Mouse (Mus musculus) left cerebral cortex, adult 6 months (tissue): ENCODE measurements around the gene Prss40. TPM values are rescaled to one million over a fixed set of nuclear protein-coding genes. Genes with fewer than 3 reads are reported as not detected.

ENCODE experiments used
- long read RNA-seq, 2 experiments: library from polyadenylated mRNA; unstranded; transcript quantifications; one replicate each; pipeline ENCODE4 v2.0.0; 2019 to 2020
- polyA plus RNA-seq: library from polyadenylated mRNA; unstranded; fragments of <200 nt; fragmentation: Nextera tagmentation; gene quantifications from 2 replicates; pipeline ENCODE4 v1.2.3, GENCODE M21; 2021

The Prss40 gene
- not detected in 2 replicates for polyA plus RNA-seq
- long read RNA-seq, experiment 1 = 0 reads
- long read RNA-seq, experiment 2 = 0 reads

DNA sequence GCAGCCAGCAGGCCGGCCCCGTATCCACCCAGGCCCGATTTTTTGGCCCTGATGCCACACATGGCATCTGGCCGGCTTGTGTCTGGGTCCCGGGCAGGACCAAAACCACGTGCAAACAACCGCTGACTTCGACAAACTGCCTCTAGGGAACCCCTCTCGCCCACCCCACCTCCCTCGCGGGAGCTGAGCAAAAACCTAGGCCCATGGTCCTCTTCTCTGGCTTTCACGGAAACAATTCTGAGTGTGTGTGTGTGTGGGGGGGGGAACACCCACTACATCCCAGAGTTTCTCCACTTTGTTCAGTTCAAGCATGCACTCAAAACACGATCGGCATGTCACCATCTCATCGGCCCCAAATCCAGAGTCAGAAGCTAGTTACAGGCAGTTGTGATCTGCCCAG is at the start of gene Prss40:
Gene Prss40 (minus strand): TSS at position 101 of the 400 bp plus-strand sequence.

DNA sequence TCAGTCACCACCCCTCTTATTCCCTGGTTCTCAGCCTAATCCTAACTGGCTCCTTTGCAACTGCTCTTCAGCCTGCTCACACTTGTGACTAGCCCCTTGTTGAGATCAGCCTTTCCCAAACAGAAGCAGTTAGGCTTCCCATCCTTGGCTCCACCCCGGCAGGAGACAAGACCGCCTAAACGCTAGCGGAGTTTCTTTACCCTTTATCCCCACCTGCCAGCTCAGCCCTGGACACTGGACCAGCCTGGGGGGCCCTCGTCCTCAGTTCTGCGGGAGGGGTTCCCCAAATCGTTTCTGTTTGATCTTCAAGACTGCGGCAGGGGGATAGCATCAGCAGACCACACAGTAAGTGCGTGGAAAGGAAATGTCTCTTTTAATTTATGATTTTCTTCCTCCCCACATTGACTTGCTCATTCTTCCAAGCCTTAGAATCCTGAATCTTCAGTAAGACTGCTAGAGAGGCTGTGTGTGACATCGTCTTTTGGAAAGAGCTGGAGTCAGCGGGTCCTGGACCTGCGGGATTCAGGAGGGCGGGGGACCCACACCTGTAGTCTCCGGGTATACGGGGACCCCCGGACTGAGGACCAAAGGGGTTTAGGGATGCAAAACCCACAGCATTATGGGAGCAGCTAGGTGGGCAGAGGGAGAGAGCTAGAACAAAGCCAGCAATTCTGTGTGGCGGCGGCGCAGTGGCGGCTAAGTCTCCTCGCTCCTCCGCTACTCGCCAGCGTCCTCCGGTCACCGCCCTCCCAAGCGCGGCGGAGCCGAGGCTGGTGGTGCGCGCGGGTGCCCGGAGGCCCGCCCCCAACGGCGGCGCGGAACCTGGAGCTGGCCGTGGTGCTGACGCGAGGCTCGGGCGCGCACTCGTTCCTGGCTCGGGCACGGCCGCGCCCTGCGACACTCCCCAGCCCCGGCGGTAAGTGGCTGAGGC is 18.4 kb upstream of the Prss40 start, which contains the start of gene Amer3:
Gene Amer3 (plus strand): TSS at position 807 of the 931 bp plus-strand sequence.

DNA sequence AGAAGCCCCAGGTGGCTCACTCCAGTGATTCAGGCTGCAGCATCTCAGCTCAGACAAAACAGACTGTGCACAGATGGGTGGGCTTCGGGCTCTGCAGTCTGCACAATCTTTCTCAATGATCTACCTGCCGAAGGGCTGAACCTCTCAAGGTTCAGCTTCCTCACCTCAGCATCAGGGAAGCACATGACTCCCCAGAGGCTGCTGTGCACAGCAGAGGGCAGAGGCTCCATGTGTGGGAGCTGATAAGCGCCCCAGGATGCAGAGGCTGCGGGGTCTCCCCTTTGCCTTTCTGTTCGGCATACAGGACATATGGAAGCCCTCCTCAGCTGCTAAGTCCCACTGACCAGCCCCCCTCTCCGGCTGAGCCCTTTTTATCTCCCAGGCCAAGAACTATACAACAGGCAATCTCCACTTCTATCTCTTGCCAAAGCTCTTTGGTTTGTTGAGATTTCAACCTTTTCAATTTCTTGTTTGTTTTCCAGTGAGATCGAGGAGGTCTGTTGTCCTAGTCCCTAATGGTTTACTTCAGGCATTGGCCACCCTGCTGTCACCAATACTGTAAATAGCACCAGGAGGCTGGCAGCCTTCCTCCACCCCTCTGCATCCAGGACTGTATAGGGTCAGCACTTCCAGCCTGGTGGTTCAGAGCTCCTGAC is 25.6 kb downstream of the Prss40 start, which contains the start of gene Cfc1:
Gene Cfc1 (plus strand): TSS at position 606 of the 656 bp plus-strand sequence.

Other genes starting within 250 kb of the Prss40 start
- 26.1 and 29.9 TPM in 2 replicates for gene Ccdc115, start 121.3 kb downstream of the Prss40 start, polyA plus RNA-seq
- gene Imp4, start 121.1 kb downstream of the Prss40 start, polyA plus RNA-seq = 23.6 and 33.1 TPM in 2 replicates
- 13.8 and 16.4 TPM in 2 replicates for gene Ptpn18, start 101.2 kb downstream of the Prss40 start, polyA plus RNA-seq
- not detected in 2 replicates for gene Prss39, start 62.5 kb downstream of the Prss40 start, polyA plus RNA-seq
- gene Cfc1, start 25.3 kb downstream of the Prss40 start, polyA plus RNA-seq = not detected in 2 replicates
- gene Amer3, start 18.7 kb upstream of the Prss40 start, polyA plus RNA-seq = 3.5 and 5.5 TPM in 2 replicates